Mouse (Mus musculus) hindbrain, postnatal 0 days (tissue): ENCODE measurements around the gene Thnsl1. TPM values are rescaled to one million over a fixed set of nuclear protein-coding genes. Genes with fewer than 3 reads are reported as not detected.

Experiments
- ATAC-seq: fragments of 200-750 bp; cut with Nextera tagmentation; 2 replicates; pipeline ENCODE4 v1.8.0; 2017; ENCODE audit warnings: mild to moderate bottlenecking, moderate TSS enrichment, moderate library complexity
- DNase-seq: peaks from one replicate; pipeline ENCODE4 v3.0.0-alpha.2; 2015; ENCODE audit warnings: low spot score
- H3K27ac ChIP-seq: fragments of 300-500 bp; sonication (generic); 2 replicates; pipeline ENCODE4 v1.5.1; 2014; ENCODE audit warnings: mild to moderate bottlenecking
- H3K27me3 ChIP-seq: fragments of 300-500 bp; sonication (generic); 2 replicates; pipeline ENCODE4 v1.6.1; 2014; ENCODE audit warnings: low read length, mixed read lengths; ENCODE audit not compliant: insufficient read depth
- H3K36me3 ChIP-seq: fragments of 300-500 bp; sonication (generic); 2 replicates; pipeline ENCODE4 v1.6.1; 2014; ENCODE audit warnings: low read length, mixed read lengths; ENCODE audit not compliant: insufficient read depth
- H3K4me1 ChIP-seq: fragments of 300-500 bp; sonication (generic); 2 replicates; pipeline ENCODE4 v1.6.1; 2014; ENCODE audit warnings: antibody characterized with exemption, low read length, mixed read lengths; ENCODE audit not compliant: insufficient read depth
- H3K4me2 ChIP-seq: fragments of 300-500 bp; sonication (generic); 2 replicates; pipeline ENCODE4 v1.6.1; 2014; ENCODE audit warnings: low read depth, mild to moderate bottlenecking, low read length, moderate library complexity, mixed read lengths
- H3K4me3 ChIP-seq: fragments of 300-500 bp; sonication (generic); 2 replicates; pipeline ENCODE4 v1.5.1; 2014; ENCODE audit warnings: low read length
- H3K9ac ChIP-seq: fragments of 300-500 bp; sonication (generic); replicated peaks from 2 replicates; pipeline ENCODE4 v1.6.1; 2014; ENCODE audit warnings: mild to moderate bottlenecking, low read length, moderate library complexity, mixed read lengths
- H3K9me3 ChIP-seq: fragments of 300-500 bp; sonication (generic); 2 replicates; pipeline ENCODE4 v1.6.1; 2016; ENCODE audit warnings: low read length, mixed read lengths
- CTCF ChIP-seq: IDR thresholded peaks from 2 replicates; pipeline ENCODE4 v1.5.1; 2016; ENCODE audit warnings: antibody characterized with exemption, control low read depth, low read depth
- WGBS: fragments of 180-500 bp; shearing (Covaris S2); extraction: QIAGEN DNeasy Blood & Tissue Kit; methylation state at CpG from one replicate; pipeline ENCODE4 v1.1.7; 2014; 5-methylcytosine and 5-hydroxymethylcytosine counted together
- polyA plus RNA-seq: library from polyadenylated mRNA; unstranded; fragments of >200 nt; fragmentation: Nextera tagmentation; extraction: Ambion mirVana; gene quantifications from 2 replicates; pipeline ENCODE4 v1.2.1, GENCODE M21; 2015
- total RNA-seq: library from RNA; depleted of rRNA; stranded (reverse); fragments of >200 nt; gene quantifications from 2 replicates; pipeline ENCODE4 v1.2.3, GENCODE M21; 2014

Thnsl1 gene
- total and polyA plus RNA-seq, 2 experiments from 2014 or later = 15.6 to 16.2 TPM

GRCm38 (mm10) chr2:21188610-21189009 lies 16.9 kb upstream of the Thnsl1 start:
- H3K27ac ChIP-seq = no peak overlapping the region
- 60% methylated on average over 4 of the region's 4 CpGs for WGBS
- ATAC-seq (0 out of 2 replicates have a peak, but pooled peaks have one; percentile 35), DNase-seq (peak; percentile 57)
- H3K4me3 ChIP-seq = no peak overlapping the region
- H3K36me3 ChIP-seq = no peaks in the 10 kb centered on the region
- no peaks in the 10 kb centered on the region for H3K9me3 ChIP-seq
- H3K9ac ChIP-seq = no peak overlapping the region
- H3K4me1 ChIP-seq = no peaks in the 10 kb centered on the region
- TF ChIP-seq CTCF = peak; percentile 41; the same call in 1 of the 2 replicates
- H3K4me2 ChIP-seq = no peak overlapping the region
- H3K27me3 ChIP-seq = no peaks in the 10 kb centered on the region

GRCm38 (mm10) chr2:21191232-21191631 lies 14.3 kb upstream of the Thnsl1 start:
- ATAC-seq (no peak), DNase-seq (no peak)
- H3K4me2 ChIP-seq = no peak overlapping the region
- WGBS = 74% methylated on average over 1 of the region's 1 CpGs
- H3K9me3 ChIP-seq = no peaks in the 10 kb centered on the region
- TF ChIP-seq CTCF = no peak
- no peak overlapping the region for H3K9ac ChIP-seq
- H3K4me1 ChIP-seq = no peaks in the 10 kb centered on the region
- no peak overlapping the region for H3K27ac ChIP-seq
- no peak overlapping the region for H3K4me3 ChIP-seq
- no peaks in the 10 kb centered on the region for H3K36me3 ChIP-seq
- no peaks in the 10 kb centered on the region for H3K27me3 ChIP-seq

- no peaks in the 10 kb centered on the region for H3K27me3 ChIP-seq
- H3K4me3 ChIP-seq = no peak overlapping the region
- 91% methylated on average over 5 of the region's 5 CpGs for WGBS
- DNase-seq (no peak), ATAC-seq (no peak)
- no peaks in the 10 kb centered on the region for H3K4me1 ChIP-seq
- no peak for TF ChIP-seq CTCF
- H3K36me3 ChIP-seq = no peaks in the 10 kb centered on the region
- H3K9me3 ChIP-seq = peaks cover 2% of the 10 kb centered on the region; the same call in 1 of the 2 replicates
- no peak overlapping the region for H3K27ac ChIP-seq
- H3K9ac ChIP-seq = no peak overlapping the region
- no peak overlapping the region for H3K4me2 ChIP-seq
These were observed 10.3 kb upstream of the Thnsl1 start for GRCm38 (mm10) chr2:21195233-21195632.

GRCm38 (mm10) chr2:21199051-21199450 lies 6.5 kb upstream of the Thnsl1 start:
- ATAC-seq (no peak), DNase-seq (no peak)
- H3K27ac ChIP-seq = no peak overlapping the region
- no peak overlapping the region for H3K9ac ChIP-seq
- H3K9me3 ChIP-seq = peaks cover 2% of the 10 kb centered on the region; the same call in 1 of the 2 replicates
- TF ChIP-seq CTCF = no peak
- no peak overlapping the region for H3K4me3 ChIP-seq
- no peaks in the 10 kb centered on the region for H3K27me3 ChIP-seq
- H3K4me2 ChIP-seq = no peak overlapping the region
- H3K36me3 ChIP-seq = no peaks in the 10 kb centered on the region
- no peaks in the 10 kb centered on the region for H3K4me1 ChIP-seq
- 47% methylated on average over 3 of the region's 3 CpGs for WGBS

GRCm38 (mm10) chr2:21202754-21203153 lies 2.8 kb upstream of the Thnsl1 start:
- no peak for ATAC-seq
- WGBS = 51% methylated on average over 2 of the region's 2 CpGs
- Histone ChIP-seq H3K4me1 (peaks cover 6% of the 10 kb centered on the region), H3K27ac (no peak overlapping the region), H3K36me3 (no peaks in the 10 kb centered on the region), H3K4me3 (no peak overlapping the region), H3K9ac (no peak overlapping the region), H3K9me3 (no peaks in the 10 kb centered on the region), H3K4me2 (no peak overlapping the region), H3K27me3 (no peaks in the 10 kb centered on the region)
- no peak for TF ChIP-seq CTCF
- peak; percentile 33 for DNase-seq

GRCm38 (mm10) chr2:21205831-21206159 lies 271 bp downstream of the Thnsl1 start:
- no peak for TF ChIP-seq CTCF
- no peaks in the 10 kb centered on the region for H3K9me3 ChIP-seq
- peak overlapping the region; percentile 89 for H3K27ac ChIP-seq
- ATAC-seq = peak; percentile 91
- peaks cover 6% of the 10 kb centered on the region for H3K4me1 ChIP-seq
- under 1% methylated on average over 19 of the region's 19 CpGs for WGBS
- peak overlapping the region; percentile 76 for H3K4me3 ChIP-seq
- H3K27me3 ChIP-seq = no peaks in the 10 kb centered on the region
- H3K36me3 ChIP-seq = no peaks in the 10 kb centered on the region
- H3K9ac ChIP-seq = peak overlapping the region; percentile 68
- peak overlapping the region; percentile 70 for H3K4me2 ChIP-seq
- DNase-seq = no peak

GRCm38 (mm10) chr2:21206278-21206677 lies 754 bp downstream of the Thnsl1 start:
- TF ChIP-seq CTCF = no peak
- H3K4me2 ChIP-seq = peak overlapping the region; percentile 70
- no peaks in the 10 kb centered on the region for H3K27me3 ChIP-seq
- DNase-seq (no peak), ATAC-seq (no peak)
- WGBS = 36% methylated on average over 6 of the region's 6 CpGs
- peak overlapping the region; percentile 89; the same call in 1 of the 2 replicates for H3K27ac ChIP-seq
- no peaks in the 10 kb centered on the region for H3K9me3 ChIP-seq
- H3K36me3 ChIP-seq = no peaks in the 10 kb centered on the region
- peaks cover 6% of the 10 kb centered on the region for H3K4me1 ChIP-seq
- H3K4me3 ChIP-seq = peak overlapping the region; percentile 76
- peak overlapping the region; percentile 68 for H3K9ac ChIP-seq
